Mouse (Mus musculus): Measurements from ENCODE around the gene Rad21l.

DNA sequence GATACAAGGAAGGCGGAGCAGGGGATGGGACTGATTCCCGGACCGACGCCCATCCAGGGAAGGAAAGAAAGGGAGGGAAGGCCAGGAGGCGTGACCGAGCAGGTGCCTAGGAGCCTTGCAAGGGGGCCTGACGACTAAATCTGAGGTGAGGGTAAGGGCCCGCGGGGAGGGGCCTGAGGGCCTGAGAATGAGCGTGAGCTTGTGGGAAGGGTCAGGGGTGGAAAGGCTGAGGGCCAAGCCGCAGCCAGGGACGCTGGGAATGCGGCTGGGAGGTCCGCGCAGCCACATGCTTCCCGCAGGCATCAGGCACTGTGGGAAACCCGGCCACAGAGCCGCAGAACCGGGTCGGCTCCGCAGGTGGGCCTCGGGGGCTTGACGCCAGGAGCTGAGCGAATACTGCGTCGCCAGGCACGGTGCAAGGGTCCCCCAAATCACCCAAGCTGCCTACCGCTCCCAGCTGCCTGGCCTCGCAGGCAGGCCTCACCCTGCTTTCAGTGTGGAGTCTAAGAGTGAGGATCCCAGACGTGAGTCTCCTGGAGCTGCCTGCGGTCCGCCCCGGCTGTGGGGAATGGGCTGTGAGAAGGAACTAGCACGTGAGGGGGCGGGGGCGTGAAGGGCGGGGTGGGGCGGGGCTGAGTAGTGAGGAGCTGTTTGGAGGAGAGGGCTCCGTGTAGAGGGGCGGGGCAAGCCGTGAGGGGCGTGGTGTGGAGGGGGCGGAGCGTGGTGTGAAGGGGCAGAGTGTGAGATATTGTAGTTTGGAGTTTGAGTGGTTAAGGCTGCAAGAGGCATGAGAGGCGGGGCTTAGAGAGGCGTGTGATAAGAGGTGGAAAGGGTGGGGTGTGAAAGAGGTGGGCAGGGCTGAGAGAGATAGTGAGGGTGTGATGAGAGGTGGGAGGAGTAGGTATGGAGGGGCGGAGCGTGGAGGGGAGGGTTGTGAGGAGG lies 2.0 kb upstream of the Rad21l start:
- TF ChIP-seq CTCF (IDR thresholded peaks at IDR 0.05; ENCODE audit: insufficient read depth, low read length) (no peak), POLR2A (IDR thresholded peaks at IDR 0.05; ENCODE audit: borderline replicate concordance, extremely low read depth, low read depth, low read length) (no peak)

Data from lung, adult 2 months (tissue).